Mouse (Mus musculus) cerebellum, adult (tissue): ENCODE data around the gene Ppp3ca.
A peak's percentile ranks its signal among the peaks of the same experiment; 100 is the strongest.

ENCODE experiments used
- ATAC-seq: cut with Nextera tagmentation; 2 replicates; pipeline ENCODE4 v1.9.2; 2017; ENCODE audit warnings: mild to moderate bottlenecking, moderate library complexity, mixed read lengths; ENCODE audit not compliant: insufficient number of reproducible peaks, low FRiP score, low TSS enrichment

The Ppp3ca gene

DNA sequence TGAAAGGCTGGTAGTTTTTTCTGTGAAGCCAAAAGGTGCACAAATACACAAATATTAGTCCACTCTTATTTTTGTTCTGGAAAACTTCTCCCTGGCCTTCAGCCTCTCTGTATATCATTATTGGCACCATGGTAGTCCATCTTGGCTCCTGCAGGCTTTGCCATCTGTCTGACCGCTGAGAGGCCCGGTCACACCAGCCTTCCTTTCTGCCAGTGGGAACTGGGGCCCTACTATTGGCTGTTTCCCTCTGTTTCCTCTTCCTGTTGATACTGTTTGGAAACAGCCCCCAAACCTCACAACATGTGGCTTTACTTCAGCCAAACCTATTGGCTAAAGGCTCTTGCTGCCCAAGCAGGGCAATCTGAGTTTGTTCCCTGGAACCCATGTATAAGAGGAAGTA lies 123.5 kb downstream of the Ppp3ca start:
- ATAC-seq = peak; percentile 96

DNA sequence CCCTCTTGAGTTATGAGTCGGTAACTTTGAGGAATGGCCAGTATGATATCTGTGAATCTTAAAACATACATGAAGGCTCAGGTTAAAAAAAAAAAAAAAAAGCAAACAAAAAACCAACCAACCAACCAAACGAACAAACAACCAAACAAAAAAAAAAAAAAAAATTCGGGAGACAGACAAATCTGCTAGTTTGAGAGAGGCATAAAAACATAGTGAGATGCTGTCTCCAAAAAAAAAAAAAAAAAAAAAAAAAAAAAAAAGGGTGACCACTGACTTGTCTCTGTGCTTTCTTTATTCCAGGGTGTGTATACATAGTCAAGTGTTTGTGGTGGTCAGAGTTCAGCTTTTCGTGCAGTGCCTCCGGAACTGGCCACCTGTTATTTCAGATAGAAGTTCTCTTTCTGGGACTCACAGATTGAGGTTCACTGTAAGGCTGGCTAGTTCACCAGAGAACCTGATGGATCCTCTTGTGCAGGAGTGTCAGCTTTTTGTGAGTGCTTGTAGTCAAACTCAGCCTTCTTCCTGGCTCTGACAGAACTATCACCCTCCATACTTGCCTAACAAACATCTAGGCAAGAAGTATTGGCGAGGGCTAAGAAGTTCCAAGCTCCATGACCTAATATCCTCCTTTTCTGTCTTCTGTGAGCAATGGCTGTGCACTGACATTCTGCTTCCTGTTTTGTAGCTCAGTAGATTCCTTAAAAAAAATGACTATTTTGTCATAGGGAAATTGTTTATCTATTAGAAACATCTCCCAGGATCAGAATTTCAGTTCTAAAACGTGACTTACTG lies 124.7 kb downstream of the Ppp3ca start:
- ATAC-seq = no peak

GRCm38 (mm10) chr3:136798896-136799295 lies 129.0 kb downstream of the Ppp3ca start:
- no peak for ATAC-seq

DNA sequence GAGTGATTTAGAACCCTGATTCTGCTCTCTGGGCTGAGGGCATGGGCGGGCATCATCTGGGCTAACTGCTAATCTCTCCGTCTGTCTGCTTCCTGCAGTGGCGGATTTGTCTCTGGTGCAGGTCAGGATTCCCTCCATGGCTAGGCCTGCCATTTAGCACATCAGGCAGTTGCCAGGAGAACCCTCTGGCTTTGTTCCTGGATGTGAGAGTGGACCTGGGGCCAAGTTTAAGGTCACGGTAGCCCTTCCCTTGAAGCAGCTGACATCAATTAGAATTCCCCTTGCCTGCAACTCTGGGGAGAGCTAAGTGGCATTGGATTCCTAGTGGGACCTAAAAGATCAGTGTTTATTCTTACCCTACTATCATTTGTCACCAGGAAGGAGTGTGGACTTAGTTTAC lies 132.7 kb downstream of the Ppp3ca start:
- ATAC-seq = no peak

DNA sequence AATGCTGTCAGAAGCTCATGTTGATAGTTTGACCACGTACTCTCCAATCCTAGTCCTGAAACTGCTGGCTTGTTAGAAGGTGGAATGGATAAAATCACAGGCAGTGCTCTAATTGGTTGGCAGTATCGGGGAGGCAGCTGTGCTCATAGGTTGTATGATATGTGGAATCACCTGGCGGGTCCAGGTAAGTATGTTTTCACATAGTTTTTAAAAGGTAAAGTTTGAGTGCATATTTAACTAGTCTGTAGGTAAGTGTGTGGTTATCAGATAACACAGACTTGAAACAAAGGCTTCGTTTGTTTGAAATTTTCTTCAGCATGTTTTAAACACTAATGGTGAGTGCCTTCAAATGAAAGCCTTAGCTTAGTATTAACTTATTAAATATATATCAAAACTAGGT lies 136.0 kb downstream of the Ppp3ca start:
- ATAC-seq = no peak

DNA sequence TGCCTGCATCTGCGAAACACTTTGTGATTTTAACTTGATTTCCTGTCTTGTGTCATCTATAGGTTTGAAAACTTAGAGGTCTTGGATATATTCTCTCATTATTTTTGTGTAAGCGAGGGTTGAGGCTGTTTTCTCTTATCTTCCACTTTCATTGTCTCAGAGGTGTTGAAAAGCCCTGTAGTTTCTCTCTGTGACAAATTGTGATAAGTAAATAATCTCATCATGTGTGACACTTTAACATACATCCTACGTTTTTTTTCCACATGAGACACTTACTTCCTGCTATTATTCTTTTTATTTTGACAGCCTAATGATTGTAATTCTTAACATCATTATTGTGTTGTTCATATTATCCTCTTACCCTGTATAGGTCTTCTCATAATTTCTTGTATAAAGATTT lies 140.3 kb downstream of the Ppp3ca start:
- no peak for ATAC-seq

DNA sequence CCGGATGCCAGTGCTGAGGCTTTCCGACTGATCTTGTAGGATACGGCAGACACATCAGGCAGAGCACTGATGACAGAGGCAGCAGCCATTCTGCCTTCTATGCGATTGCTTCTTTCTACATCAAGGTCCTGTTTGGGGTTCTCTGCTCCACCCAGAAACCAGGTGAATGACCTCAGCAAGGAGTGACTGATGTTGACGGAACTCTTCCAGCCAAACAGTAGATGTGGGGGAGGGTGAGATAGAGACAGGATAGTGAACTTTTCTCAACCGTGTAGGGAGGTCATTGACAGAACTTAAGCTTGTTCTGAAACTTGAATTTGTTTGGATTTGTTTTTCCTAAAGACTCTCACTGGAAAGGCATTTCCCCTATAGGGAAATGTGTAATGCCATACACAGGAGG lies 142.2 kb downstream of the Ppp3ca start:
- no peak for ATAC-seq

DNA sequence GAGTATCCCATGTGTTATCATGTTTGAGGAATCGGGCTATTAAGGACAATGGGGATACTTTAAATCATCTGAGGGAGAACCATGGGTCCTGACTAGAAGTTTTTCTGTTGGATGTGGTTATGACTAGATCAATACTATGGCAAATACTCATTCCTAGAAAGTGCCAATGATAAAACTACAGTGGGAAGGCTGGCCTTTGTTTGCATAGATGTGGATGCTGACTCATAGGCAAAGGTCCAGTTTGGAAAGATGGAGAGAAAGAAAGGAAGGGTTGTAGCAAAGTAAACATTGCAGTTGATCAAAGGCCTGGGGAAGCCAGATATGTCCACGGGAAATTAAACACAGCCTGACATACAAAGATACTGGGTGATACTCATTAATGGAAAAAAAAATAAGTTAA lies 142.9 kb downstream of the Ppp3ca start:
- ATAC-seq = no peak

- no peak for ATAC-seq
Observed at GRCm38 (mm10) chr3:136813886-136814285, 144.0 kb downstream of the Ppp3ca start.

DNA sequence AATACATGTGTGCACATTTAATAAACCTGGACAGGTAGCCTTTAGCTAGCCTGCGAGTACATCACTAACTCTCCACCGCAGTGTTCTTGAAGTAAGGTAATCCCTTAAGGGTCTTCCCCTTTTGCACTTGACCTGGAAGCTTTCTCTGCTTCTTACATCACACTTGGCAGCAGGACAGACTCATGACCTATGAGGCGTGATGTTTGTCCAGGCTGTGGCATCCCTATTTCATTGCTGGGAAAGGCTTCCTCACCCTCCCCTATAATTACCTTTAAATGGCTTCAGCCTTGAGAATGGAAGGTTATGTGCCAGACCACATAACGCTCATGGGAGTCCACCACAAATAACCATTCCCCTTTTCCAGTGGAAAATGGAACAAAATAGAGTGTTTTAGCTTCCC lies 145.0 kb downstream of the Ppp3ca start:
- no peak for ATAC-seq

DNA sequence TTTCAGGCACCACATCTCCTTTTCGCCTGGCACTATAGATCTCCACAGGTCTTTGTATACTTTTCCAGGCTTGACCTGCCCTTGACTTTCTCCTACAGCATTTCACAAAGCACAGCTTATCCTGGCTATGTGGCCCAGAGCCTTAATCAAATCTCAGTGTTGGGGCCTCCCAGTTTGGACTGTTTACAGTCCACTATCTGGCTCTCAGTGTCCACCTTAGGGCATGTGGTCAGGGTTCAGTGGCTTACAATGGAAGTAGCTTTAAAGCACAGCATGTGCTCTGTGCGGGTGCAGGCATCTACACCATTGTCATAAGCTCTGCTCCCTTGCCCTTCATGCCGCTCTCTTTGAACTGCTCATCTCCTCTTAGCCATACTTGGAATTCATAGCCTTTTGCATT lies 146.4 kb downstream of the Ppp3ca start:
- no peak for ATAC-seq

- ATAC-seq = no peak
Observed at GRCm38 (mm10) chr3:136818997-136819396, 149.1 kb downstream of the Ppp3ca start.

DNA sequence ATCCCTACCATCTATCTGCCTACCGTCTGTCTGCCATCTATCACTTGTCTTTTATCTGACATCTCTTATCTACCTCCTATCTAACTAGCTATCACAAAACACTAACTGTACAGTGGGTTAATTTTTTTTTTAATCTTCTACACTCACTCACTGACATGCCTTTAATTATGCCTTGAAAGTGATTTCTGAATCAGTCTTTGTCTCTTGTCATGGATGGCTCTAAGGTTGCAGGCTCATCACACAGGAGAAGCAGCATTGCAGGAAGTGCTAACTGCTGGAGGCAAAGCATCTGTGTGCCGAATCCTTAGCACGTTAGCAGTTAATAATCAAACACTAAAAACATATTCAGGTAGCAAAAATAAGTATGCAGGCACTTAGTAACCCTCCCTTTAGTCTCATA lies 151.1 kb downstream of the Ppp3ca start:
- ATAC-seq = no peak

GRCm38 (mm10) chr3:136821993-136822392 lies 152.1 kb downstream of the Ppp3ca start:
- ATAC-seq = no peak

- no peak for ATAC-seq
Observed at GRCm38 (mm10) chr3:136822431-136822830, 152.5 kb downstream of the Ppp3ca start.

- ATAC-seq = no peak
Observed at GRCm38 (mm10) chr3:136828451-136828850, 158.5 kb downstream of the Ppp3ca start.

DNA sequence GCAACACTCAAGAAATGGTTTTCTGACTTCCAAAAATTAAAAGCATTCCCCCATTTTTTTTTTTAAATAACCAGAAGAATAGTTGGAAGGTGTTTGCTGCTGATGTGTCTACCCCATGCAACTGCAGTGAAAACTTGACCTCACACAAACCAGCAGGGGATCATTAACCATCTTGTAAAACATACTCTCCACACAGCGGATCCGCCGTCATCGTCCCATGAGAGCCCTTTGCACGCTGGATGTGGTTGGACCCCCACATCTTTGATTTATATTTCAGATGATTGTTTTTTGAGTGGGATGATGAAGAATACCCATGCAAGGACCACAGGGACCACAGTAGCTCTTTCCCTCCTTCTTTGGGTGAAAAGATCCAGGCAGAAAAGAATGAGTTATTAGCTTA lies 159.2 kb downstream of the Ppp3ca start:
- ATAC-seq = no peak

- ATAC-seq = no peak
Observed at GRCm38 (mm10) chr3:136830687-136831220, 160.8 kb downstream of the Ppp3ca start.

DNA sequence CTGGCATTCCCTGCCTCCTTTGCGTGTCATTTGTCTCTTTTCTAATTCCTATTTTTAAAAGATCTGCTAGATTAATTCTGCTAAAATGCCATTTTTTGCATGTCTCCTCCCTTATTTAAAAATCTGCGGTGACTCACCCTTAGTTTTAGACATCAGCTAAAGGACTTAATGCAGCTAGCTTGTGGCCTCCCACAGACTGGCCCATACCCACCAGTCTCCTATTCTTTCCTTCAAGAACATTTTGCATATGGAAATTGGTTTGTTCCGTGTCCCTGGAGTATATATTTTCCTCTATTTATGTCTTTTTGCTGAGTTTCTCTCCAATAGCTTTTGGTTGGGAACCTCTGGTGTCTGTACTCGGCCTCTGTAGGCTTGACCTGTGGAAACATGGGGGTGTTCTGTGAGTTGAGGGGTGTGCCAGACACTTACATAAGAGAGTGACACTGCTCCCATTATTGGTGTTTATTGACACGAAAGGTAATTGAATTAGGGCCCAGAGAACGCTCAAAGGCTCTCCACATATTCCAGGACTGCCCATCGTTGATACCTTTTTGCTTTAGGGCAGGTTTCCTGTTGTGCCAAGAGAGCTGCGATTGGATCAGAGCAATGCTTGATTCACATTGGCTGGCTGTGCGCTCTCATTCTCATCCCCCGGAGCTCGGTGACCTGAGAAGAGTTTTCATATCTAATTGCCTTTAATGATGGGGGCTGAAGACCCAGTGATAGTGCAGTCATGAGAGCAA lies 163.2 kb downstream of the Ppp3ca start:
- peak; percentile 33; the same call in 1 of the 2 replicates for ATAC-seq

GRCm38 (mm10) chr3:136833893-136834292 lies 164.0 kb downstream of the Ppp3ca start:
- peak; percentile 74 for ATAC-seq

- ATAC-seq = no peak
Observed at GRCm38 (mm10) chr3:136835851-136836250, 165.9 kb downstream of the Ppp3ca start.
